Mouse (Mus musculus): Measurements from ENCODE around the gene Hpn. TPM values are rescaled to one million over a fixed set of nuclear protein-coding genes. Genes with fewer than 3 reads are reported as not detected.

Hpn gene
- polyA plus RNA-seq, 1 experiment from 2014 or later = 36.2 TPM

- WGBS (ENCODE audit: insufficient replicate concordance) = 17% methylated on average over 23 of the region's 23 CpGs
- H3K9me3 ChIP-seq (replicated peaks) = no peaks in the 10 kb centered on the region
- peak overlapping the region; percentile 73 for H3K4me3 ChIP-seq
- H3K27ac ChIP-seq = peak overlapping the region; percentile 83
- ATAC-seq = peak; percentile 48
- H3K4me2 ChIP-seq = peak overlapping the region; percentile 91
- H3K36me3 ChIP-seq = peaks cover 3% of the 10 kb centered on the region; the same call in 1 of the 2 replicates
- H3K4me1 ChIP-seq = peaks cover 67% of the 10 kb centered on the region
- peak overlapping the region; percentile 81 for H3K9ac ChIP-seq
- no peaks in the 10 kb centered on the region for H3K27me3 ChIP-seq (replicated peaks)
Observed at GRCm38 (mm10) chr7:31151301-31152241, 36.5 kb upstream of the Hpn start.

- H3K4me1 ChIP-seq = peaks cover 65% of the 10 kb centered on the region
- peak; percentile 77 for ATAC-seq
- no peaks in the 10 kb centered on the region for H3K27me3 ChIP-seq (replicated peaks)
- H3K36me3 ChIP-seq = peaks cover 3% of the 10 kb centered on the region; the same call in 1 of the 2 replicates
- peak overlapping the region; percentile 91 for H3K4me2 ChIP-seq
- no peaks in the 10 kb centered on the region for H3K9me3 ChIP-seq (replicated peaks)
- 1% methylated on average over 63 of the region's 63 CpGs for WGBS (ENCODE audit: insufficient replicate concordance)
- H3K27ac ChIP-seq = peak overlapping the region; percentile 83
- peak overlapping the region; percentile 73 for H3K4me3 ChIP-seq
- peak overlapping the region; percentile 81 for H3K9ac ChIP-seq
Observed at GRCm38 (mm10) chr7:31150566-31151300, 35.6 kb upstream of the Hpn start.

- peak overlapping the region; percentile 91 for H3K4me2 ChIP-seq
- peaks cover 66% of the 10 kb centered on the region for H3K4me1 ChIP-seq
- peak overlapping the region; percentile 83 for H3K27ac ChIP-seq
- ATAC-seq = no peak
- H3K9ac ChIP-seq = peak overlapping the region; percentile 81
- H3K27me3 ChIP-seq (replicated peaks) = no peaks in the 10 kb centered on the region
- no peaks in the 10 kb centered on the region for H3K9me3 ChIP-seq (replicated peaks)
- H3K36me3 ChIP-seq = peaks cover 8% of the 10 kb centered on the region
- H3K4me3 ChIP-seq = peak overlapping the region; percentile 73
- 4% methylated on average over 20 of the region's 20 CpGs for WGBS (ENCODE audit: insufficient replicate concordance)
Observed at GRCm38 (mm10) chr7:31149751-31150565, 34.9 kb upstream of the Hpn start.

- Histone ChIP-seq H3K4me3 (peak overlapping the region; percentile 73), H3K4me1 (peaks cover 66% of the 10 kb centered on the region), H3K27ac (no peak overlapping the region), H3K27me3 (replicated peaks) (no peaks in the 10 kb centered on the region), H3K36me3 (peaks cover 10% of the 10 kb centered on the region), H3K9ac (0 out of 2 replicates have a peak overlapping the region, but pooled peaks have one; percentile 18), H3K9me3 (replicated peaks) (no peaks in the 10 kb centered on the region), H3K4me2 (peak overlapping the region; percentile 91)
- ATAC-seq = no peak
- 37% methylated on average over 9 of the region's 9 CpGs for WGBS (ENCODE audit: insufficient replicate concordance)
Observed at GRCm38 (mm10) chr7:31149271-31149670, 34.2 kb upstream of the Hpn start.

GRCm38 (mm10) chr7:31148756-31149155, 33.7 kb upstream of the Hpn start:
- Histone ChIP-seq H3K27me3 (replicated peaks) (no peaks in the 10 kb centered on the region), H3K27ac (peak overlapping the region; percentile 50), H3K4me1 (peaks cover 66% of the 10 kb centered on the region), H3K9me3 (replicated peaks) (no peaks in the 10 kb centered on the region), H3K9ac (0 out of 2 replicates have a peak overlapping the region, but pooled peaks have one; percentile 19), H3K4me2 (peak overlapping the region; percentile 91), H3K36me3 (peaks cover 11% of the 10 kb centered on the region), H3K4me3 (peak overlapping the region; percentile 73)
- 7% methylated on average over 9 of the region's 9 CpGs for WGBS (ENCODE audit: insufficient replicate concordance)
- ATAC-seq = peak; percentile 38

GRCm38 (mm10) chr7:31148086-31148485, 33.0 kb upstream of the Hpn start:
- Histone ChIP-seq H3K27me3 (replicated peaks) (no peaks in the 10 kb centered on the region), H3K4me3 (no peak overlapping the region), H3K4me1 (peaks cover 66% of the 10 kb centered on the region), H3K36me3 (peaks cover 17% of the 10 kb centered on the region), H3K27ac (peak overlapping the region; percentile 50), H3K4me2 (peak overlapping the region; percentile 91; the same call in 1 of the 2 replicates), H3K9me3 (replicated peaks) (no peaks in the 10 kb centered on the region), H3K9ac (no peak overlapping the region)
- 59% methylated on average over 3 of the region's 3 CpGs for WGBS (ENCODE audit: insufficient replicate concordance)
- ATAC-seq = no peak

GRCm38 (mm10) chr7:31145596-31146160, 30.6 kb upstream of the Hpn start:
- Histone ChIP-seq H3K27ac (no peak overlapping the region), H3K4me2 (no peak overlapping the region)
- ATAC-seq = no peak

GRCm38 (mm10) chr7:31144886-31145285, 29.8 kb upstream of the Hpn start:
- ATAC-seq = no peak
- Histone ChIP-seq H3K4me3 (no peak overlapping the region), H3K27ac (no peak overlapping the region), H3K9me3 (replicated peaks) (no peaks in the 10 kb centered on the region), H3K4me2 (no peak overlapping the region), H3K27me3 (replicated peaks) (no peaks in the 10 kb centered on the region), H3K4me1 (peaks cover 49% of the 10 kb centered on the region), H3K9ac (no peak overlapping the region), H3K36me3 (peaks cover 49% of the 10 kb centered on the region)
- WGBS (ENCODE audit: insufficient replicate concordance) = 92% methylated on average over 16 of the region's 16 CpGs

More at GRCm38 (mm10) chr7:31145596-31146160, 30.6 kb upstream of the Hpn start:
- Histone ChIP-seq H3K4me1 (peaks cover 53% of the 10 kb centered on the region), H3K4me3 (no peak overlapping the region), H3K9ac (no peak overlapping the region), H3K9me3 (replicated peaks) (no peaks in the 10 kb centered on the region), H3K36me3 (peaks cover 41% of the 10 kb centered on the region), H3K27me3 (replicated peaks) (no peaks in the 10 kb centered on the region)
- 64% methylated on average over 12 of the region's 12 CpGs for WGBS (ENCODE audit: insufficient replicate concordance)

GRCm38 (mm10) chr7:31140941-31141340, 25.9 kb upstream of the Hpn start:
- WGBS (ENCODE audit: insufficient replicate concordance) = 84% methylated on average over 10 of the region's 10 CpGs
- no peak overlapping the region for H3K4me3 ChIP-seq
- no peaks in the 10 kb centered on the region for H3K27me3 ChIP-seq (replicated peaks)
- H3K4me1 ChIP-seq = peaks cover 11% of the 10 kb centered on the region; the same call in 1 of the 2 replicates
- H3K9me3 ChIP-seq (replicated peaks) = no peaks in the 10 kb centered on the region
- H3K36me3 ChIP-seq = peaks cover 84% of the 10 kb centered on the region
- no peak overlapping the region for H3K27ac ChIP-seq
- no peak overlapping the region for H3K9ac ChIP-seq
- ATAC-seq = no peak
- H3K4me2 ChIP-seq = no peak overlapping the region

GRCm38 (mm10) chr7:31140302-31140701, 25.2 kb upstream of the Hpn start:
- Histone ChIP-seq H3K4me3 (no peak overlapping the region), H3K27ac (no peak overlapping the region), H3K27me3 (replicated peaks) (no peaks in the 10 kb centered on the region), H3K9me3 (replicated peaks) (no peaks in the 10 kb centered on the region), H3K4me2 (no peak overlapping the region), H3K9ac (no peak overlapping the region), H3K36me3 (peaks cover 89% of the 10 kb centered on the region), H3K4me1 (peaks cover 6% of the 10 kb centered on the region; the same call in 1 of the 2 replicates)
- no peak for ATAC-seq
- 74% methylated on average over 4 of the region's 4 CpGs for WGBS (ENCODE audit: insufficient replicate concordance)

GRCm38 (mm10) chr7:31139765-31140164, 24.7 kb upstream of the Hpn start:
- H3K4me3 ChIP-seq = no peak overlapping the region
- H3K36me3 ChIP-seq = peaks cover 89% of the 10 kb centered on the region
- peak; percentile 30; the same call in 1 of the 2 replicates for ATAC-seq
- 0 out of 2 replicates have a peak, but pooled peaks cover 4% of the 10 kb centered on the region for H3K4me1 ChIP-seq
- no peak overlapping the region for H3K4me2 ChIP-seq
- H3K27ac ChIP-seq = no peak overlapping the region
- no peaks in the 10 kb centered on the region for H3K27me3 ChIP-seq (replicated peaks)
- no peaks in the 10 kb centered on the region for H3K9me3 ChIP-seq (replicated peaks)
- H3K9ac ChIP-seq = no peak overlapping the region
- 63% methylated on average over 5 of the region's 5 CpGs for WGBS (ENCODE audit: insufficient replicate concordance)
